Mouse (Mus musculus): ENCODE measurements around the gene Ift140.
A peak's percentile ranks its signal among the peaks of the same experiment; 100 is the strongest.

Ift140 gene

GRCm38 (mm10) chr17:25077771-25078372, 62.0 kb downstream of the Ift140 start:
- no peak for DNase-seq (ENCODE audit: low read depth)

- no peak for DNase-seq (ENCODE audit: low read depth)
Measured at GRCm38 (mm10) chr17:25080210-25080609, 64.3 kb downstream of the Ift140 start.

GRCm38 (mm10) chr17:25080960-25081381, 65.1 kb downstream of the Ift140 start:
- DNase-seq (ENCODE audit: low read depth), result no peak

GRCm38 (mm10) chr17:25082081-25082847, 66.4 kb downstream of the Ift140 start:
- DNase-seq (ENCODE audit: low read depth), result no peak

- DNase-seq (ENCODE audit: low read depth), result no peak
Measured at GRCm38 (mm10) chr17:25082887-25083286, 67.0 kb downstream of the Ift140 start.

GRCm38 (mm10) chr17:25083444-25083931, 67.6 kb downstream of the Ift140 start, which contains the start of gene Tmem204:
Gene Tmem204, minus strand, starts transcription at chr17:25083591.
- DNase-seq (ENCODE audit: low read depth), result no peak

- no peak for DNase-seq (ENCODE audit: low read depth)
Measured at GRCm38 (mm10) chr17:25084835-25085385, 69.0 kb downstream of the Ift140 start.

- DNase-seq (ENCODE audit: low read depth), result no peak
Measured at GRCm38 (mm10) chr17:25086724-25087123, 70.8 kb downstream of the Ift140 start.

GRCm38 (mm10) chr17:25089158-25089557, 73.3 kb downstream of the Ift140 start:
- DNase-seq (ENCODE audit: low read depth), result no peak

- no peak for DNase-seq (ENCODE audit: low read depth)
Measured at GRCm38 (mm10) chr17:25090450-25090849, 74.6 kb downstream of the Ift140 start.

GRCm38 (mm10) chr17:25096221-25096620, 80.3 kb downstream of the Ift140 start:
- DNase-seq (ENCODE audit: low read depth), result no peak

GRCm38 (mm10) chr17:25100052-25100451, 84.2 kb downstream of the Ift140 start:
- no peak for DNase-seq (ENCODE audit: low read depth)

GRCm38 (mm10) chr17:25101338-25101737, 85.5 kb downstream of the Ift140 start:
- DNase-seq (ENCODE audit: low read depth), result no peak

- no peak for DNase-seq (ENCODE audit: low read depth)
Measured at GRCm38 (mm10) chr17:25107786-25108185, 91.9 kb downstream of the Ift140 start.

- DNase-seq (ENCODE audit: low read depth), result no peak
Measured at GRCm38 (mm10) chr17:25109578-25109977, 93.7 kb downstream of the Ift140 start.

GRCm38 (mm10) chr17:25110590-25110989, 94.7 kb downstream of the Ift140 start:
- DNase-seq (ENCODE audit: low read depth), result no peak

- DNase-seq (ENCODE audit: low read depth), result no peak
Measured at GRCm38 (mm10) chr17:25111220-25111619, 95.3 kb downstream of the Ift140 start.

- DNase-seq (ENCODE audit: low read depth), result no peak
Measured at GRCm38 (mm10) chr17:25111739-25112422, 96.0 kb downstream of the Ift140 start.

GRCm38 (mm10) chr17:25112423-25112810, 96.5 kb downstream of the Ift140 start:
- DNase-seq (ENCODE audit: low read depth), result no peak

GRCm38 (mm10) chr17:25114908-25115645, 99.2 kb downstream of the Ift140 start:
- peak; percentile 45 for DNase-seq (ENCODE audit: low read depth)

- DNase-seq (ENCODE audit: low read depth), result peak; percentile 87
Measured at GRCm38 (mm10) chr17:25115664-25116432, 100.0 kb downstream of the Ift140 start, which contains the start of gene Telo2. Gene Telo2, minus strand, starts transcription at chr17:25115967.
